Mouse (Mus musculus) right cerebral cortex, adult 2 months (tissue): ENCODE data around the gene Hs3st2.

Experiments
- DNase-seq, 2 experiments: peaks; one replicate each; pipeline ENCODE4 v3.0.0; 2021 to 2022; ENCODE audit warnings: low spot score in 2 of 2

Gene Hs3st2

GRCm38 (mm10) chr7:121458075-121458474 lies 66.4 kb downstream of the Hs3st2 start:
- DNase-seq: no peak

- no peak for DNase-seq
Measured at GRCm38 (mm10) chr7:121460626-121461025, 69.0 kb downstream of the Hs3st2 start.

- DNase-seq: no peak
Measured at GRCm38 (mm10) chr7:121464441-121464840, 72.8 kb downstream of the Hs3st2 start.

- DNase-seq: no peak
Measured at GRCm38 (mm10) chr7:121465111-121465510, 73.5 kb downstream of the Hs3st2 start.

- no peak for DNase-seq
Measured at GRCm38 (mm10) chr7:121466331-121466730, 74.7 kb downstream of the Hs3st2 start.

- no peak for DNase-seq
Measured at GRCm38 (mm10) chr7:121469435-121469834, 77.8 kb downstream of the Hs3st2 start.

- DNase-seq: no peak
Measured at GRCm38 (mm10) chr7:121478302-121478701, 86.6 kb downstream of the Hs3st2 start.

- DNase-seq: no peak
Measured at GRCm38 (mm10) chr7:121480106-121480505, 88.4 kb downstream of the Hs3st2 start.

GRCm38 (mm10) chr7:121484590-121484989 lies 92.9 kb downstream of the Hs3st2 start:
- DNase-seq: no peak

- DNase-seq: peak; percentile 71 to 76
Measured at GRCm38 (mm10) chr7:121485266-121485665, 93.6 kb downstream of the Hs3st2 start.

- DNase-seq: peak; percentile 65 to 68
Measured at GRCm38 (mm10) chr7:121487291-121487690, 95.6 kb downstream of the Hs3st2 start.

- DNase-seq: no peak
Measured at GRCm38 (mm10) chr7:121489401-121489800, 97.7 kb downstream of the Hs3st2 start.

GRCm38 (mm10) chr7:121491455-121492005 lies 99.9 kb downstream of the Hs3st2 start:
- DNase-seq: no peak

- no peak for DNase-seq
Measured at GRCm38 (mm10) chr7:121500516-121500915, 108.9 kb downstream of the Hs3st2 start.

- peak; percentile 81 to 82 for DNase-seq
Measured at GRCm38 (mm10) chr7:121501666-121502065, 110.0 kb downstream of the Hs3st2 start.

GRCm38 (mm10) chr7:121516727-121517126 lies 125.1 kb downstream of the Hs3st2 start:
- DNase-seq: no peak

- DNase-seq: peak in 1 of 2 experiments; percentile 21
Measured at GRCm38 (mm10) chr7:121517165-121517591, 125.5 kb downstream of the Hs3st2 start.

GRCm38 (mm10) chr7:121522125-121522524 lies 130.5 kb downstream of the Hs3st2 start:
- no peak for DNase-seq

- peak; percentile 36 to 46 for DNase-seq
Measured at GRCm38 (mm10) chr7:121529023-121529422, 137.4 kb downstream of the Hs3st2 start.

GRCm38 (mm10) chr7:121533639-121534038 lies 142.0 kb downstream of the Hs3st2 start:
- peak; percentile 34 to 35 for DNase-seq

GRCm38 (mm10) chr7:121534386-121534785 lies 142.7 kb downstream of the Hs3st2 start:
- DNase-seq: peak; percentile 15 to 35

GRCm38 (mm10) chr7:121535987-121536386 lies 144.3 kb downstream of the Hs3st2 start:
- DNase-seq: no peak

- peak; percentile 74 to 76 for DNase-seq
Measured at GRCm38 (mm10) chr7:121539405-121540275, 148.0 kb downstream of the Hs3st2 start.
